Comparison of ENCODE assay signal across 8 mouse cellular contexts in genomic region chr5:27789586-27789985, GRCm38 (mm10). TPM values are rescaled to one million over a fixed set of nuclear protein-coding genes. Genes with fewer than 3 reads are reported as not detected.
DNase-seq lines count a peak whose midpoint lies in the region; ATAC-seq and TF ChIP-seq lines count a peak whose summit lies in the region.

No protein-coding gene starts in this region.

- TF ChIP-seq CTCF in cerebellum, adult 2 months (IDR thresholded peaks at IDR 0.05; ENCODE audit: borderline replicate concordance, insufficient read depth, low read depth, low read length): no peak
- no peak for TF ChIP-seq CTCF in C2C12 (IDR thresholded peaks at IDR 0.05; ENCODE audit: control insufficient read depth, insufficient read depth, insufficient read length)
- no peak for TF ChIP-seq CTCF in liver, embryonic 14.5 days (IDR thresholded peaks at IDR 0.05; ENCODE audit: low read depth)

- peaks cover 44% of the 10 kb centered on the region for H3K36me3 ChIP-seq in C2C12 (ENCODE audit: control insufficient read depth, insufficient read depth)
- peaks cover 17% of the 10 kb centered on the region for H3K36me3 ChIP-seq in forebrain, embryonic 16.5 days (ENCODE audit: control insufficient read depth, insufficient read depth)
- peaks cover 46% of the 10 kb centered on the region for H3K36me3 ChIP-seq in liver, embryonic 14.5 days (replicated peaks; ENCODE audit: control insufficient read depth, insufficient read depth, low read depth)

- H3K9ac ChIP-seq in forebrain, embryonic 16.5 days (replicated peaks; ENCODE audit: low read depth, low read length): no peak overlapping the region
- peak overlapping the region; percentile 88 for H3K9ac ChIP-seq in liver, embryonic 14.5 days (replicated peaks)

- WGBS in cerebellum, adult 2 months: 37% methylated on average over 10 of the region's 10 CpGs
- WGBS in forebrain, embryonic 16.5 days: 70% methylated on average over 10 of the region's 10 CpGs
- 71% methylated on average over 10 of the region's 10 CpGs for WGBS in liver, embryonic 14.5 days (ENCODE audit: insufficient replicate concordance)

- H3K4me1 ChIP-seq in cerebellum, adult 2 months (ENCODE audit: control insufficient read depth, insufficient read depth, low read length): peaks cover 5% of the 10 kb centered on the region
- peaks cover 22% of the 10 kb centered on the region for H3K4me1 ChIP-seq in forebrain, embryonic 16.5 days (replicated peaks; ENCODE audit: control insufficient read depth, insufficient read depth, low read length)
- H3K4me1 ChIP-seq in liver, embryonic 14.5 days (replicated peaks; ENCODE audit: control insufficient read depth in 2 of 2, insufficient read depth in 2 of 2, low read length in 1 of 2): peaks cover 5 to 17% of the 10 kb centered on the region in 2 experiments; a peak in 3 of 4 replicates

- peak overlapping the region; percentile 41 for H3K4me3 ChIP-seq in cerebellum, adult 2 months (replicated peaks; ENCODE audit: insufficient read depth, low read depth, low read length)
- H3K4me3 ChIP-seq in C2C12 (ENCODE audit: insufficient read depth, poor library complexity, severe bottlenecking): peak overlapping the region; percentile 66
- H3K4me3 ChIP-seq in forebrain, embryonic 16.5 days (replicated peaks; ENCODE audit: low read length): peak overlapping the region; percentile 84
- peak overlapping the region; percentile 89 to 93 for H3K4me3 ChIP-seq in liver, embryonic 14.5 days (ENCODE audit: insufficient read depth in 1 of 2, low read depth in 2 of 2, low read length in 2 of 2)

- no peak for ATAC-seq in forebrain, embryonic 16.5 days
- no peak for ATAC-seq in liver, embryonic 14.5 days (ENCODE audit: insufficient read depth)
- no peak for ATAC-seq in CD4-positive, CD25-positive, alpha-beta regulatory T cell, adult 4 months

- H3K79me3 ChIP-seq in C2C12 (ENCODE audit: low read depth): peaks cover 30% of the 10 kb centered on the region

- no peak for TF ChIP-seq EP300 in liver, embryonic 14.5 days (IDR thresholded peaks at IDR 0.05; ENCODE audit: low read depth)

- H3K27ac ChIP-seq in cerebellum, adult 2 months (ENCODE audit: insufficient read depth, low read length): no peak overlapping the region
- no peak overlapping the region for H3K27ac ChIP-seq in forebrain, embryonic 16.5 days (ENCODE audit: low read length)
- no peak overlapping the region for H3K27ac ChIP-seq in liver, embryonic 14.5 days

- DNase-seq in cerebellum, adult 2 months: no peak
- DNase-seq in cerebellum, postnatal 25 days: no peak
- no peak for DNase-seq in liver, embryonic 14.5 days (ENCODE audit: low read depth in 3 of 3, low spot score in 3 of 3)
- no peak for DNase-seq in adipocyte (ENCODE audit: low spot score)
- DNase-seq in B cell, adult 2 months: no peak

- H3K9me3 ChIP-seq in forebrain, embryonic 16.5 days (ENCODE audit: control insufficient read depth, low read length): no peaks in the 10 kb centered on the region
- H3K9me3 ChIP-seq in liver, embryonic 14.5 days (ENCODE audit: control insufficient read depth, low read length): no peaks in the 10 kb centered on the region

- peak overlapping the region; percentile 40 for H3ac ChIP-seq in C2C12 (ENCODE audit: control insufficient read depth, insufficient read length, low read depth)

- H3K79me2 ChIP-seq in C2C12 (ENCODE audit: control insufficient read depth, insufficient read depth): peaks cover 40% of the 10 kb centered on the region

- peak overlapping the region; percentile 71 for H3K4me2 ChIP-seq in forebrain, embryonic 16.5 days (ENCODE audit: low read length)
- H3K4me2 ChIP-seq in liver, embryonic 14.5 days (ENCODE audit: low read depth): peak overlapping the region; percentile 68

- no peak for TF ChIP-seq POLR2A in cerebellum, adult 2 months (IDR thresholded peaks at IDR 0.05; ENCODE audit: borderline replicate concordance, insufficient read depth, low read length)

- no peaks in the 10 kb centered on the region for H3K27me3 ChIP-seq in cerebellum, adult 2 months (ENCODE audit: control insufficient read depth, insufficient read depth, low read length)
- no peaks in the 10 kb centered on the region for H3K27me3 ChIP-seq in C2C12 (ENCODE audit: control insufficient read depth, insufficient read depth, insufficient read length)
- H3K27me3 ChIP-seq in forebrain, embryonic 16.5 days (replicated peaks; ENCODE audit: control insufficient read depth, insufficient read depth, low read length): no peaks in the 10 kb centered on the region
- no peaks in the 10 kb centered on the region for H3K27me3 ChIP-seq in liver, embryonic 14.5 days (ENCODE audit: control insufficient read depth, insufficient read depth, low read length)

TF ChIP-seq in C2C12, 6 proteins besides CTCF, POLR2A, EP300 and RAD21:
- TF ChIP-seq MAX (IDR thresholded peaks at IDR 0.05) (no peak), MYOG (IDR thresholded peaks at IDR 0.05; ENCODE audit: control insufficient read depth, extremely low read depth, insufficient read length) (no peak), MYOD1 (IDR thresholded peaks at IDR 0.05; ENCODE audit: control insufficient read depth, insufficient read length, low read depth) (no peak)

RNA-seq across cellular contexts. Expression of gene Paxip1, which starts 1.9 kb away (rescaled TPM):
- 32.1 and 34.3 TPM in 2 replicates for polyA plus RNA-seq in cerebellum, adult 2 months (2012; rRNA removed)
- 17.4 TPM for polyA plus RNA-seq in C2C12 (2012; fragmentation: generic; extraction: Trizol)
- polyA plus RNA-seq in forebrain, embryonic 16.5 days (2015; fragmentation: Nextera tagmentation; extraction: Ambion mirVana): 28.7 and 29.7 TPM in 2 replicates
- polyA plus RNA-seq in liver, embryonic 14.5 days (2012; rRNA removed): 25.6 and 26.5 TPM in 2 replicates
- 18.9 and 22.0 TPM in 2 replicates for polyA plus RNA-seq in liver, embryonic 14.5 days (2014; fragmentation: Nextera tagmentation; extraction: Ambion mirVana)
- 10 to 100 TPM in 1 of 2 experiments, 1 to 10 TPM in 1; 4.7 to 10.8 TPM for polyA plus RNA-seq in CD4-positive, CD25-positive, alpha-beta regulatory T cell, adult 4 months (2017; shearing (Covaris generic))

RNA-seq across cellular contexts. Expression of gene Htr5a, which starts 52.4 kb away (rescaled TPM):
- polyA plus RNA-seq in cerebellum, adult 2 months (2012; rRNA removed): 3.6 TPM in 2 replicates
- not detected for polyA plus RNA-seq in C2C12 (2012; fragmentation: generic; extraction: Trizol)
- 0.61 and 1.2 TPM in 2 replicates for polyA plus RNA-seq in forebrain, embryonic 16.5 days (2015; fragmentation: Nextera tagmentation; extraction: Ambion mirVana)
- polyA plus RNA-seq in liver, embryonic 14.5 days (2012; rRNA removed): not detected in 2 replicates
- not detected in 2 replicates for polyA plus RNA-seq in liver, embryonic 14.5 days (2014; fragmentation: Nextera tagmentation; extraction: Ambion mirVana)
- polyA plus RNA-seq in CD4-positive, CD25-positive, alpha-beta regulatory T cell, adult 4 months (2017; shearing (Covaris generic)): not detected

Comparison
In these comparisons a context has a peak if more than half of its experiments do, and no peak if none do; other contexts are left out.
1. H3K4me3 ChIP-seq: peak in every context shown above with its lines; median percentile 91 in liver, embryonic 14.5 days; 84 in forebrain, embryonic 16.5 days; 66 in C2C12; 41 in cerebellum, adult 2 months.